Mouse (Mus musculus) heart, adult 18-20 months (tissue): ENCODE measurements at regions not wholly inside any gene's neighbourhood (a gene's known extent, or its start where the extent isn't known, plus 50 kb on each side); places are given as distances from the start of the nearest gene placed in this dataset.

Experiments
- DNase-seq, 2 experiments: peaks; one replicate each; pipeline ENCODE4 v3.0.0; 2021 to 2022; ENCODE audit warnings: mixed read lengths in 1 of 2

DNA sequence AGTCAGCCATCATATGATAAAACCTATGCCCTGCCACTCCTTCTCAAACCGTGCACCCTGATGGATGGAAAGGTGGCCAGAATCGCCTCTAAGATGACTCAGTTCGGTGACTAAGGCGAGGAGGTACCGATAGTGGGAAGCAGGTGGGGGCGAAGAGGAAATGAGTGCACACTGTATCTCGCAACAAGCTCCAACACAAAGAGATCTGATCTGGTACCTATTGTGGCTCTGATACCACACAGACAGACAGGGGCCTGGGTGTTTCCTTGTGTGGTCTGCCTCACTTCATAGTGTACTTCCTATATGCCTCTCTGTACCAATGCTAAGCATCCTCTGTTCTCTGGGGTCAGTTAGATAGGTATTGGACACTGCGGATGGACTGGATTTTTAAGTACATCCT lies 178.0 kb upstream of the Lpp start:
- DNase-seq = no peak

DNA sequence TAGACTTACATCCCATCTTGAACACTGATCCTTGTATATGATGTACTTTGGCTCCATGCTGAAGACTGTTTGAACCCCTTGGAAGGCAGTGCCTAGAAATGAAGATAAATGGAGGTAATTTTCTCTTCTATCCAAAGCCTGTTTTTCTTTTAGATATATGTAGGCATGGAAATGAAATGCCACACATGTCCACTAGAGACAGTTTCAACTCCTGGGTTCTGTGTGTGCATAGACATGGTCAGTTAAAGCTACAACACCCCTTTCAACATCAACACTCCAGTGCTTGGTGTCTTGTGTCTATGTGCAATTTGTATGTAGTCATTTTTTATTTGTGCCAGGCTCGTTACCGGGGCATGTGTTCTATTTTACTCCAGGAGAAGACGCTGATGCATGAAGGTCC lies 179.7 kb upstream of the Lpp start:
- DNase-seq = no peak

DNA sequence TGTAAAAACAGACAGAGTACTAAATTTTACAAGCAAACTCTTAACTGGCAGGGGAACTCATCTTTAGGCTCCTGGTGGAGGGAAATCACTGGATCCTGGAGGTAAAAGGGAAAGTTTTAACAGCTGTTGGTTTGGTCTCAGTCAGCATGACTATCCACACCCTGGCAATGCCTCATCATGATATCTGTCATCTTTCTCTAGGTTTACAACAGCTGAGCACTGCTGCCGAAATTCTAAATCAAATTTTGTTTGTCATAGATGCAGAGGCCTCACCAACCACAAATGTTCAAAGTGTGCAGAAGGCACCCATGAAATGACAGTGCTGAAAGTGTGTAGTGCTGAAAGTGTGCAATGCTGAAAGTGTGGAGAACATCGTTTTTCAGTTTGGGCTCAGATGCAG lies 180.6 kb upstream of the Lpp start:
- DNase-seq = no peak

DNA sequence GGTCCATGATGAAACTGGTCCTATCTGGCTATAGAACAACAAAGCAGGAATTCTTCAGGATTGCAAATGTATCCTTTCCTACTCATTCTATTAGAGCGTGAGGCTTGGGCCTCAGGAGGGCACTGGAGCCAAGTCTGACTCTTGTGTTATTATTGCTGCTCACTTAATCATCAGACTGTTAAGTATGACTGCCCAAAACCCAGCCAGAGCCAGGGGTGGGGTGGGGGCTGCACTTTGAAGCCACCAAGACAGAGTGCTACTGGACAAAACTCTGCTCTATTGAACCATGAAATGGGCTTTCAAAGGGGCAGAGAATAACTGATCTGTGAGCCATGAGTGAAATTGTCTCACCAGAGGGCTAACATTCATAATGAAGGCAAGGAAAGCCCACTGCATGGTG lies 181.7 kb upstream of the Lpp start:
- no peak for DNase-seq

DNA sequence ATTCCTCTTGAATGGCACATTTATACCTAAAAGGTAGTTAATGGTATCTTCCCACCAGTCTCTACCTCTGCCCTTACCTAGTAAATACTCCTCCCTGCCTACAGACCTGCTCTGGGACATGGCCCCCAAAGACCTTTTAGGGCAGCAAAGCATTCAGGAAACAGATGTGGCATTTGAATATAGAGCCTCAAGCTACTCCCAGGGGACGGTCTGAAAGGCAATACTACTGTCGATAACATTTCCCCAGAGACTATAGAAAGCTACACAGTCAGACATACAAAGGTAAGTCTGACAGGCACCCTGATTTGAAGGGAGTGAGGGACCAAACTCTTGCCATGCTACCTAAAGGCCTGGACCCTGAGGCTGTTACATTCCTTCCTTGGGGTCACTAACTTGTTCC lies 184.4 kb upstream of the Lpp start:
- DNase-seq = no peak

DNA sequence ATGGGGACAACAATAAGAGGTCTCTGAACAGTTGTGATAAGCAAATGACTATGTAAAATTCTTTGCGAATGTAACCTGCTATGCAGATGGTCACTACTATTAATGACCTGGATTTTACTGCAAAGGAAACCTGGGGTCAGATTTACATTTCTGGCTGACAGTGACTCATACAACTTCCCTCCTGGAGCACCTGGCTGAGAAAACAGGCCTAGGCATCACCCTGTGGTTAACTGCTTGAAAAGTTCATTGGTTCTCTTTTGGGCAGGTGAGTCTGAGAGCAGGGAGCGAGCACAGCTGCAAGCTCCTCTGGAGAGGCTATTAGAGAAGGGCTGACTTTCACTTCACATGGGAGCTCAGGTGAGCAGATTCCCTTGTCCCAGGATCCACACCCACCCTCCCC lies 185.2 kb upstream of the Lpp start:
- DNase-seq = no peak

DNA sequence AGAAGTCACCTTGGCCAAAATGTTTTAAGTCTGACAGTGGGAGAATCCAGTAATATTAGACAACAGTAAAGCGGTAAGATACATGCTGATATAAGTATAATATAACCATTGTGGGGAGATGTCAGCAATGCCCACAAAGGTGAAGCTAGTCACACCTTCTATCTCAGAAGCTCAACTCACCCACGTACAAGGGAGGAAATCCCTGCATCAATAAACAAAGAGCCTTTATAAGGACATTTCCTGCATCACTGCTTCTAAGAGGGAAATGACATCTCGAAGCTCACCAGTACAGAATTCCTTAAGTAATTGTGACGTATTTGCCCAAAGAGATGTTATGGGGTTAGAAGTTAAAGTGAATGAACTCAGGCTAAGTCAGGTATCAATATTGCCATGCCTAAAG lies 186.3 kb upstream of the Lpp start:
- DNase-seq = no peak

DNA sequence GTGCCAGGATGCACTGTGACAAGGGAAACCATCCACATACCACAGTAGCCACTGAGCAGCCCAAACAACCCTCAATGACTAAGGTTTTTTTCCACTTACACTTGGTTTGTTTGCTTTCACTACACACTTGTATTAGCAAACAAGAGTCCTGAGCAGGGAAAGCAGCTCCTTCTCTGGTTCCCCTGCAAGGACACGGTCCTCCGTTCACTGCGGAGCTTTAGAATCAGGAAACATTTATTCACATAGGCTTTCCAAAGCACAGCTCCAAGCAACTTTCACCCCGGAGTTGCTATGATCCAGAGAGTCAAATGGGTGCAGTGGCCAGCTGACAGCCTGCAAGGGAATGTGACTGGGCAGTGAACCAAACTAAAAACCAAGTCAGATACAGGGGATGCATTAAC lies 186.8 kb upstream of the Lpp start:
- peak in 1 of 2 experiments; percentile 42 for DNase-seq

DNA sequence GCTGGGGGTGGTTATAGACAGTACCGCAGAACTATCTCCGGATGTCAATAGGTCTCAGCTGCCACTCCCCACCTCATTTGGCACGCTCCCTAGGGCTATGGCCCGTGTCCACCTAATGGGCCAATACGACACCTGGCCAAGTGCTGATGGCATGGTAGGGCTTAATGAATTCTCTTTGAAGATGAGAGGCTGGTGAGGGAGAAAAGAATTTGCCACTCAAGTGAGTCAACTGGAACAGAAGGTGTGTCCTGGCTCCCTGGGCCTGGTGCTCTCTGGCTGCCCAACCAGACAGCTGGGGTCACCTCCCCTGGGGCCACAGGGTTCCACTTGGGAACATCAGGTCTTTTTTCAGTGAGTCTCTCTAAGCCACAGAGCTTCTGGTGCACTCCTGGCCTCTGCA lies 187.7 kb upstream of the Lpp start:
- DNase-seq = no peak

DNA sequence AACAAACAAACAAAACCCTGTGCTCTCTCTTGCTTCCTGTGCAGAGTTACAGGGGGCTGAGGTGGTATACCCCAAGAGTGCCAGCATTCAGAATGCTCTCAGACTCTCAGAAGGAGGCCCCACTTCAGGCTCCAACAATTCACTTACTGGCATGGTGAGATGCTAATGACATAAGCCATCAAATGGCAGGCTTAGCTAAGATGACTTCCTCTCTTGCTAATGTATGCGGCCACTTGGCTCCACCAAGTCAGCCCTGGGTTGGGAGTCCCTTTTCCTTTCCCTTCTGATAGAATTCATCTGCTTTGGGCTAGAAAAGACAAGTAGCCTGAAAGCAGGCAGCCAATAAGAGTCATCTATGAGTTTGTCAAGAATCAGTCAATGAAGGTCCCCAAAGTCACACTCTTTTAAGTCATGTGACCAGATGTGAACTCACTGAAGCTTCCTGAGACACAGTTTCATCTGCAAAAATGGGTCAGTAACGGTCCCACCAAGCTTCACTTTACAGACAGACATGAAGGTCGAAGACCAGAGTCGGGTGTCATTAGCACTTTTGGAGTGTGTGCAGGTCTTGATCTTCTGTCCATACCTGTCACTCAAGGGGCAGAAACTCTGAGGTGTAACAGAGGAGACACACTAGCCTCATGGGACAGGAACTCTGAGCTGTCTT lies 189.1 kb upstream of the Lpp start:
- no peak for DNase-seq

DNA sequence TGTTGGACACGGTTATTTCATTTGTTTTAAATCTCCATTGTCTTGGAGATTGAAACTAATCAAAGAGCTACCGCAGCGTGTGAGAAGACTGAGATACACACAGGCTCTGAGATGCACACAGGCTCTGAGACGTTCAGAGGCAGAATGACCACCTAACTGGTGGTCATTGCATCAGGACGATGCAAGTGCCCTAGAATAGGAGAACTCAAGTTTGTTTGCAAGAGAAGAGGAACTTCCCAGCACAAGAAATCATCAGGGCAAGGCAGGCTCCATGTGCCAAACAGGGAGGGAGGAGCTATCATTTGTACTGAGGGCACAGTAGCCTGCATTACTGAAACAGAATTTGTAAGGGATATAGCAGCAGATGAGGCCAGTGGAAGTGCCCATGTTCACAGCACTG lies 190.7 kb upstream of the Lpp start:
- DNase-seq = no peak

DNA sequence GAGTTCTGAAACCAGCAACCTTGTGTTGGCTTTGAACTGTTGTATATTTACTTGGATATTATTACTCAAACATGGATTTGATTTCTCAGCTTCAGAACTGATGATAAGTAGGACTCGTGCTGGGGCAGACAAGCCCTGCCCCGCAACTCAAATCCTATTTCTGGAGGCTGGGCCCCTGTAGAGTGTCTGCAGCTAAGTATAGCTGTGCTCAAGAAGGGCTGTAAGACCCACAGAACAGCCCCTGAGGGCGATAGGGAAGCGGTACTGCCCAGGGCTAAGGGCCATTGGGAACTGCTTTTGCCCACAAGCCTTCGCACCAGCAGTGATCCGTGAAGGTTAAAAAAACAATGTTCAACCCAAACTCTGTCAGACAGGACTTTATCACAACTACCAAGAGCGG lies 191.9 kb upstream of the Lpp start:
- no peak for DNase-seq

DNA sequence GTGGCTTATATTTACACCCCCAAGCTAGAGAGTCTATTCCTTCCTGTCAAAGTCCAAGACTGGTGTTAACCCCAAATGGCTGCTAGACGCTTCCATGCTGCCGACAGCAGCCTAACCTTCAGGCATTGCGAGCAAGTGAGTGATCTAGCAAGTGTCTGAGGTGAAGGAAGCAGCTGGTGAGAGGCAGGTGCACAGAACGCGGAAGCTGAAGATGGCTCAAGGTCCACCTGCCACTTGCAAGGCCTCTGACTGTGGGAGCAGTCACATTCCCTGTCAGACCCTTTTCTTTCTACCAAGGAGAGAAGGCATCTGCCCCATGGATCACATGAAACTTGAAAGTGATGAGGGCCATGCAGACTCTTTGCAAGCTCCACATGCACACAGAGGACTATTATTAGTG lies 193.1 kb upstream of the Lpp start:
- DNase-seq = no peak

DNA sequence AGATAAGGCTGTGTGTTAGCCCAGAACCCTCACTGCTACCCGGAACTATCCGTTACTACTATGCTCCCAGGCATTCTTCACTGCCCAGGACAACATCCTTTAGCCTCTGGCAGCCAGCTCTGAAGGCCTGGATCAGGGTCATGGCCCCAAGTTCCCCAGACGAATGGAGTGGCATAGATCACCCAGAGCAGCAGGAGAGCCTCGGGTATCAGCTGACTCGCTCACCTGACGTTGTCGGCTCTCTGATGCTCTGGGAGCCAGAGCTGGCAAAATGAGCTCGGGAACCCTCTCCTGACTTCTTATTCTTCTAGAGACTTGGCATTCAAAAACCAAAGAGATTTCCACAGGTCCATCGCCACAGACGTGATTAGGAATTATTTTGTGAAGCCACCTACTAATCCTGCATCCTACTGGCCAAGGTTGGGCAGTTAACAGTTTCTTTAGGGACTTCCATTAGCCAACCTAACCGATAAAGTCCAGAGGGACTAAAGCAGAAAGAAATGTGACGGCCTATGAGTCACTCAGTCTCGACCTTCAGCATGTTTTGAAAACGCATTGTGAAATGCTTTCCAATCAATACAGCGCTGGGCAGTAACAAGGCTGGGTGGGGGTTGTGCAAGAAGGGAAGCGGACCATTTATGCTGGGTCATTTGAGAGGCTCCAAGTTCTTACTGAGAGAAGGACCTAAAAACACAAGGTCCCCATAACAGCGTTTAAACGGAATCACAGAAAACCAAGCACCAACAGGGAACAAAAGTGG lies 193.7 kb upstream of the Lpp start:
- peak in 1 of 2 experiments; percentile 40 for DNase-seq

DNA sequence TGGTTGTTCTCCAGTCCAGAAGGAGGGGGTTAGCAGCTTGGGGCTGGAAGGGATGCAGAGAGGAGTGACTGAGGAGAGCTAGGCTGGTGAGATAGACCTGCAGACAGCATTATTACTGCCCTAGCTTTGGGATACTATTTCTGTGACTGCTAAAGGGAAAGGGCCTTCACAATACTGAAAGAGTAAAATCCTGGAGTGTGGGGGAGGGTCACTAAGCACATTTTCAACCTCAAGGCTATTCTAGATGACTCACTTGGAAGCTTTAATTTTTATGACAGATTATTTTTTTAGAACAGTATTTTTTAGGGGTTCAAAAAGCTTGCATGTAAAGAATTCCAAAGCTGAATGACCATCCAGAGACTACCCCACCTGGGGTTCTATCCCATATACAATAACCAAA lies 195.0 kb upstream of the Lpp start:
- DNase-seq = no peak

DNA sequence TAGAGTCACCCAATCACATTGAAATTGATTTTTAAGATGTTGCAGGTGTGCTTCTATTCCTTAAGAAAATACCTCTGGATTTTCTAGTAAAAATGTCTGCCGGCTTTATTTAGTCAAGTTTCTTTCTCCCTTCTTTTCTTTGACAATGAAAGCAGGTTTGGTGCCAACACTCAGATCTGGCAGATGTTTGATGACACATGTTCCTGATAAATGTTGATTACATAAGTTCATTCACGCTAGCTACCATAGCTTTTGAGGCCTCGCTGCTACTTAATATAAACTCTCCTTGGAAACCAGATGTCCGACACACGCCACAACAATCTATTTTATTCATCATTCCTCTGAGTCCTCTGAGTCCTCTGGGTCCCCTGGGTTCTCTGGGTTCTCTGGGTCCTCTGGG lies 195.7 kb upstream of the Lpp start:
- no peak for DNase-seq

DNA sequence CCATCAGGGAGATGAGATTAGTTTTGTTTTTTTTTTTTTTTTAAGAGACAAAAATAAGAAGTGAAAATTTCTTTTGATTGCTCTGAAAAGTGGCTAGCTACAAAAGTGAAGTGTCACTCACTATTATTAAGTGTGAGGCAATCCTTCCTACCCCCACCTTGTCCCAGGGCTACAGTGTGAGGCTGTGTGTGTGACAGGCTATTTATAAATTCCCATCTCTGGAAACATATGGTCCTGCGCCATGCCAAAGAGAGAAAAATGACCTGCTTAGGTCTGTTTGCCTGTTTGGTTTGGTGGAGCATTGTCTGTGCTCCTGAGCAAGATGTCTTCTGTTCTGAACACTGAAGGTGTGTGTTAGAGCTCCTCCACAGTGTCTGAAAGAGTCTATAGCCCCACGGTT lies 199.4 kb upstream of the Lpp start:
- DNase-seq = peak in 1 of 2 experiments; percentile 21

DNA sequence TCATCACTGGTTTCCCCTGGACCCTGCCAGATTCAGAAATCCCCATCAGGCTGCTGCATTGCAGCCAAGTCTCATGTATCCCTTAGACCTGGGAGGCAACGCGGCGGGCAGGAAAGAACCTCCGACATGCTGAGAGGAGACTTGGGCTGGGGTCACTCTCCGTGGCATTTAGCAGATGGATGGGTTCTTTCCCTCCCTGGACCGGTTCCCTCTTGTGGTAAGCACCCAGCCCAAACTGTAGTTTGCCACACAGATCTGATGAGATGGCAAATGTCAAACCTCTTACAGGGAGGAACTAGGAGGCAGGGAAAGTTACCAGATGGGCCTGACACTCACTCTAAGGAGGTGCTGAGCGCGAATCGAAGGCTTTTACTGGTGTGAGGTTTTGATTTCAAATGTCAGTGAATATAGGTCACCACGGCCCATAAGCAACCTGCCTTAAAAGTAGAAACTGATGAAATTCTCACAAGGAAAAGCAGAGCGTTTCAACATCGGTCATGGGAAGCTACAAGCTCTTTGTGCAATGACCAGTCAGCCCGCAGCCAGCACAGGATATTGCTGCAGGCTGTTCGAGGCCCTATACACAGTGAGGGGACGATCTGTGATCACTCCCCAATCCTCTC lies 199.9 kb upstream of the Lpp start:
- no peak for DNase-seq

DNA sequence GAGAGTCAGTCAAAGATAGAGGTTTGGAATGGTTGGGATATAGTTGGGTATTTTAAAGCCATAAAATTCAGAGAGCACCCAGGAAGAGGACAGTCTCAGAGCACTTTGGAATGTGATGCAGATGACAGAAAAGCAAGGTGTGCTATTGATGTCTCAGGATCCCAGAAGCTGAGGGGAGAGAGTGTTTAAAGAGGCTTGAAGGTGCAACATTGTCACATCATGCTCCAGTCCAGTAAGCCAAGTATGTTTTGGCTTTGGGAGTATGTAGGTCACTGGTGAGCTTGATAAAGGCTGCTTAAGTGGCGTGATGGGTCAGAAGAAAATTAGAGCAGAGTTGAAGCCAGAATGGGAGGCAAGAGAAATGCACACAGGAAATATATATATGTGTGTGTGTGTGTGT lies 201.3 kb upstream of the Lpp start:
- DNase-seq = peak; percentile 41 to 57

DNA sequence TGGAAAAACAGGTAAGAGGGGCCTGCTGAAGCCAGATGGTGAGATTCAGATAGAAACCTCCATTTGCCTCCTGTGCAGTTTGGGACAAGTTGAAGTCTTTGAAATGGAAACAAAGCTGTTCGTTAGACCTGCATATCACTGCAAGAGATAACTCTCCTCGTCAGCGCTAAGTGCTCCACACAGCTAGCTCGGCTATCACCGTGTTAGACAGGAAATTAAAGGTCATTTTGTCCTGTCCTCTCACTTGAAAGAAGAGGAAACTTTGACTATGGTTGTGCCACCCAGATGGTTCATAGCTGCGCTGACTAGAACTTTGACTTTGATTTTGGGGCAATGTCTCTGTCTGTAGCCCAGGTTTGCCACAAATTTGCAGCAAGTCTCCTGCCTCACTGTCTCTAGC lies 198.5 kb upstream of the Bcl6 start:
- peak in 1 of 2 experiments; percentile 19 for DNase-seq

DNA sequence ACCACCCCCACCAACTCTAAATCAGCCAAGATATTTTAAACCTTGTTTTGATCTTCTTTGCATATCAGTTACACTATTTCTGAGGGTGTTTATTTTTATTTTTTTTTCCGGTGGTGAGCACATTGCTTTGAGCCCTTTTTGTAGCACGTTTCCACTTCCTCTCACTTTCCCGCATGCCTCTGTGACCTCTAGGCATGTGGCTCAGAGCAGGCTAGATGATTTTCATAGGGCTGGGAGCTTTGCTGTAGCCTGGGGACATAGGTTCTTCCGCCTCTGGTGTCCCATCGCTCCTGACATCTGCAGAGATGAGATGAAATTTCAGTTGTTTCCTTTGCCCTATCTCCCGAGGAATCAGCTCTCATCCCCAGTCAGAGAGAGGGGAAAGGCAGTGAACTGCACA lies 197.3 kb upstream of the Bcl6 start:
- no peak for DNase-seq

DNA sequence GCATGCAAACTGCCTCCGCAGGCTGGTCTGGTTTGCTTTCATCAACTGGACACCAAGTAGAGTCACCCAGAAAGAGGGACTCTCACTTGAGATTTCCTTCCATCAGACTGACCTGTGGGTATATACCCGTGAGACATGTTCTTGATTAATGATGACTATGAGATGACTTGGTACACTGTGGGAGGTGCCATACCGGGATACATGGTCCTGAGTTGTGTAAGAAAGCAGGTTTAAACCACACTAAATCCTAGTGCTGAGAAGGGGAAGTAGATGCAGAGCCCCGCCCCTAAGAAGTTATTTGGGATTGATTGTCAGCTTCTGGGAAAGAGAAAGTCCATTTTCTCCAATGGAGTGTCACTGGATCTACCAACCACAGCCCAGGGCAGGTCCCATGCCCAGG lies 196.2 kb upstream of the Bcl6 start:
- no peak for DNase-seq

DNA sequence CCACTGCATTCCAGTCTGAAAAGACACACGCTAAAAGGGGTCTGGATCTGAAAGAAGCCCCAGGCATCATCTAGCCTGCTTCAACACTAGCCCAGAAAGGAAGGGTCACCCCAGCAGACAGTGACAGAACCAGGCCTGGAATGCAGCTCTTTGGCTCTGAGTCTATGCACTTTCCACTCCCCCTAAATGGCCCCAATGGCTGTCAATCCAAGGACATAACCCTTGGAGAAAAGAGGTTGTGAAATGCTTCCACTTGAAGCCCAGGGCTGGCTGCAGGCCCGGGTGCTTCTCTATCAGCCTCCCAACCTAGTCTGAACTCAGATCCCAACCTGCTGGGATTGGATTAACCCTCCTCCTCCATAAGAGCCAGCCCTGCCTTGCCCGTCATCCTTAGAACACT lies 194.6 kb upstream of the Bcl6 start:
- peak; percentile 86 to 88 for DNase-seq

DNA sequence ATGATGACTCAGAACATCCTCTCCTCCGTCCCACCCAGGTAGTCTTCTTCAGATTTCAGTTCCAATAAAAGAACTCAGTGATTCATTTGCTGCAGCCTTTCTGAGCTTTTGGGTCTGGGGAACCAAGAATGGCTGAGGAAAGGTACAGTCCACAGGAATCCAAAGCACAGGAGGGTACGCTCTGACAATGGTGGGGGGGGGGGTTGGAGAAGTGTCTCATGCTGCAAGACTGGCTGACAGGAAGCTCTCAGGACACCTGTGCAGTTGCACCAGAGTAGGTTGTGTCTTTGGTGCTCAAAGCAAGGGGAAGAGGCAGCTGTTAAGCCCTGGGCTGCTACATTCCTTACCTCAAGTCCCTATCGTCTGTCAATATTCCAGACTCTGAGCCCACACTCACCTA lies 192.7 kb upstream of the Bcl6 start:
- no peak for DNase-seq
